ENCODE assay signal across 22 mouse cellular contexts in the genomic region with DNA sequence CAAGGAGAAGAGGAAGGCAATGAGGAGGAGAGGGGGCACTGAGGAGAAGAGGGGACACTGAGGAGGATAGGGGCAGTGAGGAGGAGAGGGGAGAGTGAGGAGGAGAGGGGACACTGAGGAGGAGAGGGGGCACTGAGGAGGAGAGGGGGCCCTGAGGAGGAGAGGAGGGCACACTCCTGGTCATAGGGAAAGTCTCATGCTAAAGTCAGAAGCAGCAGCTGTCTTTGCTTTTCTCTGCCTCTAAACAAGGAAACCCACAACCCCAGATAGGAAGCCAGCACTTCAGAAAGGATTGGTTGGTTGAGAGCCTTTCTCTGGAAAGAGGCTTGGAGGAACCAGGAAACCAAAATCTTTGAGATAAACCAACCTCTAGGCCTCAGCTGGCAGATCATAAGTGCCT.
DNase-seq lines count a peak whose midpoint lies in the region; ATAC-seq lines count a peak whose summit lies in the region.
"Had no signal": no experiment of that assay in that cellular context is flagged by ENCODE, and none has a peak within 500 bp of the region (broad histone marks: within the 10 kb centered on the region; RNA-seq: fewer than 3 reads in every experiment).

No protein-coding gene starts in this region.

- no peak for ATAC-seq in megakaryocyte, adult 5-6 weeks (ENCODE audit: poor library complexity, severe bottlenecking)
- peak; percentile 26 to 50; a peak in 3 of 4 replicates for ATAC-seq in hematopoietic stem cell, adult 5-6 weeks (replicated peaks in 1 of 2; ENCODE audit: insufficient read depth in 1 of 2, low FRiP score in 2 of 2, low TSS enrichment in 1 of 2, low read depth in 1 of 2, poor library complexity in 2 of 2, severe bottlenecking in 2 of 2)
- ATAC-seq in neural tube, embryonic 15.5 days (ENCODE audit: low FRiP score), result no peak
- ATAC-seq: forebrain, embryonic 14.5 days; hindbrain, embryonic 16.5 days; inflammation-experienced regulatory T-cells, adult 6 months; Patski had no signal

- H3K4me3 ChIP-seq in megakaryocyte, embryonic 14.5 days (replicated peaks), result peak overlapping the region; percentile 59
- H3K4me3 ChIP-seq in neural tube, embryonic 15.5 days (replicated peaks), result no peak overlapping the region
- H3K4me3 ChIP-seq: embryonic facial prominence, embryonic 15.5 days; erythroblast, embryonic 14.5 days; forebrain, embryonic 10.5 days; hindbrain, embryonic 12.5 days had no signal

- H3K36me3 ChIP-seq in megakaryocyte, embryonic 14.5 days (replicated peaks; ENCODE audit: low read length), result no peaks in the 10 kb centered on the region
- no peaks in the 10 kb centered on the region for H3K36me3 ChIP-seq in neural tube, embryonic 15.5 days
- H3K36me3 ChIP-seq: embryonic facial prominence, embryonic 15.5 days; forebrain, embryonic 10.5 days; hindbrain, embryonic 12.5 days had no signal

- H3K9ac ChIP-seq in neural tube, embryonic 15.5 days (replicated peaks), result no peak overlapping the region
- H3K9ac ChIP-seq: embryonic facial prominence, embryonic 15.5 days; hindbrain, embryonic 12.5 days had no signal

- H3K27me3 ChIP-seq in megakaryocyte, embryonic 14.5 days (replicated peaks), result peaks cover 70% of the 10 kb centered on the region
- no peaks in the 10 kb centered on the region for H3K27me3 ChIP-seq in neural tube, embryonic 15.5 days (replicated peaks)
- H3K27me3 ChIP-seq: embryonic facial prominence, embryonic 15.5 days; hindbrain, embryonic 12.5 days; Patski had no signal

- H3K4me2 ChIP-seq in neural tube, embryonic 15.5 days, result no peak overlapping the region
- H3K4me2 ChIP-seq: embryonic facial prominence, embryonic 15.5 days; hindbrain, embryonic 12.5 days had no signal

- peak; percentile 21 for DNase-seq in heart, adult 11 months
- DNase-seq in heart, adult 18-20 months, result no peak
- peak; percentile 41 for DNase-seq in 416B (ENCODE audit: low read depth)
- no peak for DNase-seq in right cerebral cortex, adult 2 months (ENCODE audit: low spot score in 2 of 2)
- DNase-seq: adrenal gland, adult 2 months; adrenal gland, postnatal 25 days; cerebellum, adult 2 months; cerebellum, postnatal 10 days; embryo, embryonic 11 days; gastrocnemius, postnatal 36 days had no signal

- no peak overlapping the region for H3K27ac ChIP-seq in neural tube, embryonic 15.5 days (replicated peaks)
- H3K27ac ChIP-seq: embryonic facial prominence, embryonic 15.5 days; forebrain, embryonic 10.5 days; hindbrain, embryonic 12.5 days had no signal

- 0 out of 2 replicates have a peak, but pooled peaks cover 3% of the 10 kb centered on the region for H3K9me3 ChIP-seq in megakaryocyte, embryonic 14.5 days
- H3K9me3 ChIP-seq in neural tube, embryonic 15.5 days (replicated peaks), result no peaks in the 10 kb centered on the region
- H3K9me3 ChIP-seq: embryonic facial prominence, embryonic 15.5 days; forebrain, embryonic 10.5 days; hindbrain, embryonic 12.5 days had no signal

- H3K4me1 ChIP-seq in megakaryocyte, embryonic 14.5 days, result peaks cover 11% of the 10 kb centered on the region
- H3K4me1 ChIP-seq in neural tube, embryonic 15.5 days, result no peaks in the 10 kb centered on the region; the same call in 1 of the 2 replicates
- H3K4me1 ChIP-seq: hindbrain, embryonic 12.5 days had no signal

Comparison
In these comparisons a context has a peak if more than half of its experiments do, and no peak if none do; other contexts are left out.
1. DNase-seq: peak in heart, adult 11 months (single experiment) and 416B (single experiment); none in heart, adult 18-20 months (0 of 2) and right cerebral cortex, adult 2 months (0 of 2).
2. ATAC-seq: peak in hematopoietic stem cell, adult 5-6 weeks (2 of 2); none in megakaryocyte, adult 5-6 weeks (single experiment) and neural tube, embryonic 15.5 days (single experiment).